Mouse (Mus musculus): ENCODE data around the gene Tor1a. TPM values are rescaled to one million over a fixed set of nuclear protein-coding genes. Genes with fewer than 3 reads are reported as not detected.

The Tor1a gene
- 45.7 and 50.5 TPM in 2 replicates for polyA plus RNA-seq (2012; rRNA removed; ENCODE audit: low replicate concordance)

GRCm38 (mm10) chr2:30967352-30968327 is at the start of gene Tor1a:
Tor1a (minus strand) TSS chr2:30967933.

DNA sequence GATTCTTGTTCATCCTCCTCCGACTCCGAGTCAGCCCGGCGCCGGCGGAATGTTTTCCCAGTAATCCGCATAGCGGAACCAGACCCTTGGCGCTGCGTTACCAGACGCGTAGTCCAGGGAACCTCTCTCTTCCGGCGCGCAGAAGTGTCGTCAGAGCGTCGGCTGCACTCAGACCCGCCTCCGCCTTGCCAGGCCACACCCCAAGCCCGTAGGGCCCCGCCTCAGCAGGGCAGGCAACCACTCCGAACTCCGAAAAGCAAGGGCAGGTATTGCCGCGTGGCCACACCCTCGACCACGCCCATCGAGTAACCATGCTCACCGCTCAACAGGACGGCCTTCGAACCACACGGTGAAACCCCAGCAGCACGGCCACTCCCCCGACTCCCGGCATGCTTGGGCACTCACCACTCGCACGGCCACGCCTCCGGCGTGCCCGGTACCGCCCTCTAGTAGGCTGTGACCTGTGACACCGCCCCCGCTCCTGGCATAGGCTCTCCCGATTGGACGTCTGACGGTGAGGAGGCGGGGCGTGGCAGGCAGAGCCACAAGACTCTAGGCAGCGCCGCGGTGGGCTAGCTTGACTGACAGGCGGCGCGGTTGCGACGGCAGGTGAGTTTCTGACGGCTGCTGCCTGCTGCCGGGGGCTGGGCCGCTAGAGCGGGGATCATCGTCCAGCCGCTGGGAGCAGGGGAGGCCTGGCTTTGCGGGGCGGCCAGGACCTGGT is 14.2 kb upstream of the Tor1a start, which contains the start of the genes BC005624 and Usp20:
Gene BC005624, minus strand, starts transcription at position 412 of the 724 bp plus-strand sequence.
Gene Usp20, plus strand, starts transcription at position 490 of the 724 bp plus-strand sequence.

GRCm38 (mm10) chr2:30952824-30953490 is 14.8 kb downstream of the Tor1a start, which contains the start of gene Tor1b:
Tor1b (plus strand) TSS chr2:30952959.

GRCm38 (mm10) chr2:30929483-30930045 is 38.2 kb downstream of the Tor1a start, which contains the start of gene Ptges:
Ptges (minus strand) TSS chr2:30929863.

Other genes with a start within 250 kb of the Tor1a start
- 1.8 and 6.4 TPM in 2 replicates for gene 1700001O22Rik, start 164.3 kb downstream of the Tor1a start, polyA plus RNA-seq (2012; rRNA removed; ENCODE audit: low replicate concordance)
- 32.1 and 56.1 TPM in 2 replicates for gene Ntmt1, start 160.1 kb downstream of the Tor1a start, polyA plus RNA-seq (2012; rRNA removed; ENCODE audit: low replicate concordance)
- 40.0 and 52.4 TPM in 2 replicates for gene Asb6, start 137.6 kb downstream of the Tor1a start, polyA plus RNA-seq (2012; rRNA removed; ENCODE audit: low replicate concordance)
- gene Prrx2, start 133.0 kb downstream of the Tor1a start, polyA plus RNA-seq (2012; rRNA removed; ENCODE audit: low replicate concordance), result 16.2 and 47.7 TPM in 2 replicates
- gene Ptges, start 38.1 kb downstream of the Tor1a start, polyA plus RNA-seq (2012; rRNA removed; ENCODE audit: low replicate concordance), result 138 and 230 TPM in 2 replicates
- 31.9 and 50.1 TPM in 2 replicates for gene Tor1b, start 15.0 kb downstream of the Tor1a start, polyA plus RNA-seq (2012; rRNA removed; ENCODE audit: low replicate concordance)
- 22.8 and 27.0 TPM in 2 replicates for gene BC005624, start 14.3 kb upstream of the Tor1a start, polyA plus RNA-seq (2012; rRNA removed; ENCODE audit: low replicate concordance)
- gene Usp20, start 14.3 kb upstream of the Tor1a start, polyA plus RNA-seq (2012; rRNA removed; ENCODE audit: low replicate concordance), result 14.3 and 18.9 TPM in 2 replicates
- 34.5 and 84.7 TPM in 2 replicates for gene Fnbp1, start 174.1 kb upstream of the Tor1a start, polyA plus RNA-seq (2012; rRNA removed; ENCODE audit: low replicate concordance)
- 28.3 and 35.1 TPM in 2 replicates for gene Gpr107, start 184.4 kb upstream of the Tor1a start, polyA plus RNA-seq (2012; rRNA removed; ENCODE audit: low replicate concordance)

Measured in subcutaneous adipose tissue, adult 2 months (tissue).